In the genomic region with DNA sequence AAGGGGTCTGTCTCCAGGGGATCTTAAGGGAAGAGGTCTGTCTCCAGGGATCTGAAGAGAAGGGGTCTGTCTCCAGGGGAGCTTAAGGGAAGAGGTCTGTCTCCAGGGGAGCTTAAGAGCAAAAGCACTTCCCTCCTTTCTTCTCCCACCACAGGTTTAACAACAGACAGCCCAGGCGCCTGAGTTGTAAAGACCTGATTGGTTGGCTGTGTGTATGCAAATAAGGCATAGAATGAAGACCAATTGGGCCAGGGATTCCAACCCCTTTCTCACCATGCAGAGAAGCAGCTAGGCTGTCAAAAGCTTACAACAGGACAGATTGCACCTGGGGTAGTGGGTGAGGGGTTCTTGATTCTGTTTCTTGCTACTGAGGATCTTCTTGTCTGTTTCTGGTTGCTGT, we compare ENCODE assay signal across 27 mouse cellular contexts. TPM values are rescaled to one million over a fixed set of nuclear protein-coding genes. Genes with fewer than 3 reads are reported as not detected.
"Had no signal": no experiment of that assay in that cellular context is flagged by ENCODE, and none has a peak within 500 bp of the region (broad histone marks: within the 10 kb centered on the region; RNA-seq: fewer than 3 reads in every experiment).

No protein-coding gene starts in this region.

- H3K4me3 ChIP-seq: gastrocnemius, adult 2 months; heart, embryonic 10.5 days; heart, embryonic 12.5 days; hindbrain, embryonic 10.5 days; hindbrain, embryonic 12.5 days; intestine, embryonic 15.5 days; limb, embryonic 13.5 days; limb, embryonic 15.5 days; liver, embryonic 12.5 days had no signal

- ATAC-seq: hindbrain, embryonic 16.5 days; inflammation-experienced regulatory T-cells, adult 6 months; intestine, embryonic 15.5 days; intestine, postnatal 0 days; liver, embryonic 12.5 days had no signal

- H3K36me3 ChIP-seq: heart, embryonic 10.5 days; heart, embryonic 12.5 days; hindbrain, embryonic 10.5 days; hindbrain, embryonic 12.5 days; intestine, embryonic 15.5 days; limb, embryonic 13.5 days; limb, embryonic 15.5 days; liver, embryonic 12.5 days had no signal

- H3K27ac ChIP-seq: gastrocnemius, adult 2 months; heart, embryonic 10.5 days; hindbrain, embryonic 10.5 days; hindbrain, embryonic 12.5 days; hindbrain, embryonic 14.5 days; intestine, embryonic 15.5 days; limb, embryonic 13.5 days; limb, embryonic 15.5 days; liver, embryonic 12.5 days; liver, embryonic 14.5 days had no signal

- H3K9ac ChIP-seq: heart, embryonic 12.5 days; hindbrain, embryonic 12.5 days; hindbrain, embryonic 14.5 days; intestine, embryonic 15.5 days; limb, embryonic 13.5 days; limb, embryonic 15.5 days; liver, embryonic 12.5 days; liver, embryonic 14.5 days had no signal

- DNase-seq: gastrocnemius, adult 2 months; gastrocnemius, postnatal 10 days; gastrocnemius, postnatal 25 days; heart, adult 18-20 months; heart, postnatal 10 days; heart, postnatal 4 days; kidney, adult 18-20 months; kidney, adult 8-10 months; kidney, postnatal 10 days; kidney, postnatal 25 days; layer of hippocampus, adult 9-11 months; layer of hippocampus, postnatal 36 days; left cerebral cortex, postnatal 4 days had no signal

- H3K9me3 ChIP-seq: heart, embryonic 10.5 days; heart, embryonic 12.5 days; hindbrain, embryonic 10.5 days; hindbrain, embryonic 12.5 days; intestine, embryonic 15.5 days; limb, embryonic 13.5 days; limb, embryonic 15.5 days; liver, embryonic 12.5 days had no signal

RNA-seq across cellular contexts. Expression of a gene that starts 4.1 kb away (rescaled TPM):
- total RNA-seq: heart, adult 8-10 months had no signal
